Mouse (Mus musculus): ENCODE results near the gene Acss2.

DNA sequence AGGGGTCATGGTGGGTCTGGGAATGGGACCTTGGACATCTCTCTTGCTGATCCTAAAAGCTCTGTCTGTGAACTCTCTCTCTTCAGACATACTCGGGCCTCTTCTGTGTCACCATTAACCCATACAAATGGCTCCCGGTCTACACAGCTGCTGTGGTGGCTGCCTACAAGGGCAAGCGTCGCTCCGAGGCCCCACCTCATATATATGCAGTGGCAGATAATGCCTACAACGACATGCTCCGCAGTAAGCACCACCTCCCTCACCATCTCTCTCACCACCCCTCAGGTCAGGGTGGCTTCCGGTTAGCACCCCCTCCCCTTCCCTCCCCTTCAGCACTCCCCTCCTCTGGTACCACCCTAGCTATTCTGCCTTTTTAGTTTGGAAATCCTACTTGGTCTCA, 96.2 kb downstream of the Acss2 start:
- no peak for TF ChIP-seq CTCF (IDR thresholded peaks at IDR 0.05)
- no peak for TF ChIP-seq EP300 (IDR thresholded peaks at IDR 0.05)

Measured in lung, postnatal 0 days (tissue).